Mouse (Mus musculus) gastrocnemius, postnatal 14 days (tissue): ENCODE data around the gene Slc2a8. TPM values are rescaled to one million over a fixed set of nuclear protein-coding genes. Genes with fewer than 3 reads are reported as not detected.
A peak's percentile ranks its signal among the peaks of the same experiment; 100 is the strongest.

Source experiments
- DNase-seq: peaks from one replicate; pipeline ENCODE4 v3.0.0; 2021; ENCODE audit warnings: mixed read lengths
- intact Hi-C: fragments of 180-260 bp; cut with DNase I; formaldehyde crosslinking; loops from one replicate; pipeline ENCODE4 v1.15.1; 2025; ENCODE audit warnings: low total_unique reads
- total RNA-seq, 2 experiments: library from RNA; stranded (reverse); gene quantifications; 2 replicates each; pipeline ENCODE4 v1.2.3; 2021

Gene Slc2a8
- total RNA-seq, 2 experiments from 2014 or later = 8.5 to 10.5 TPM

GRCm38 (mm10) chr2:32978675-32979074, 3.2 kb downstream of the Slc2a8 start:
- intact Hi-C loops = no loop called here
- no peak for DNase-seq

GRCm38 (mm10) chr2:32977114-32977513, 4.8 kb downstream of the Slc2a8 start:
- intact Hi-C loops = no loop called here
- DNase-seq = no peak

GRCm38 (mm10) chr2:32974216-32974615, 7.7 kb downstream of the Slc2a8 start:
- no peak for DNase-seq
- intact Hi-C loops = no loop called here

GRCm38 (mm10) chr2:32971235-32971634, 10.6 kb downstream of the Slc2a8 start:
- no peak for DNase-seq
- intact Hi-C loops = no loop called here

- DNase-seq = no peak
- intact Hi-C loops = no loop called here
These were observed 12.6 kb downstream of the Slc2a8 start for GRCm38 (mm10) chr2:32969326-32969725.

GRCm38 (mm10) chr2:32968024-32968614, 13.8 kb downstream of the Slc2a8 start:
- intact Hi-C loops = no loop called here

GRCm38 (mm10) chr2:32966689-32967631, 14.9 kb downstream of the Slc2a8 start:
- intact Hi-C loops = no loop called here
- peak; percentile 85 for DNase-seq

More at GRCm38 (mm10) chr2:32968024-32968614, 13.8 kb downstream of the Slc2a8 start:
- no peak for DNase-seq

GRCm38 (mm10) chr2:32966184-32966688, 15.6 kb downstream of the Slc2a8 start:
- intact Hi-C loops = no loop called here
- DNase-seq = no peak

GRCm38 (mm10) chr2:32965511-32966183, 16.2 kb downstream of the Slc2a8 start:
- intact Hi-C loops = no loop called here
- no peak for DNase-seq

GRCm38 (mm10) chr2:32964659-32965457, 17.0 kb downstream of the Slc2a8 start:
- intact Hi-C loops = no loop called here
- no peak for DNase-seq

GRCm38 (mm10) chr2:32963981-32964380, 17.9 kb downstream of the Slc2a8 start:
- intact Hi-C loops = no loop called here
- no peak for DNase-seq

- intact Hi-C loops = no loop called here
- DNase-seq = no peak
These were observed 18.3 kb downstream of the Slc2a8 start for GRCm38 (mm10) chr2:32963544-32963943.

- intact Hi-C loops = no loop called here
- DNase-seq = no peak
These were observed 19.0 kb downstream of the Slc2a8 start for GRCm38 (mm10) chr2:32962875-32963220.

- intact Hi-C loops = no loop called here
- DNase-seq = no peak
These were observed 19.6 kb downstream of the Slc2a8 start for GRCm38 (mm10) chr2:32962062-32962874.

GRCm38 (mm10) chr2:32961192-32961995, 20.5 kb downstream of the Slc2a8 start, which contains the start of the genes Rpl12 and Lrsam1:
Gene Rpl12, plus strand, starts transcription at chr2:32961559.
Gene Lrsam1, minus strand, starts transcription at chr2:32961614.
- peak; percentile 97 for DNase-seq
- intact Hi-C loops = no loop called here

GRCm38 (mm10) chr2:32960273-32960672, 21.6 kb downstream of the Slc2a8 start:
- DNase-seq = no peak
- intact Hi-C loops = no loop called here

- no peak for DNase-seq
- intact Hi-C loops = no loop called here
These were observed 24.5 kb downstream of the Slc2a8 start for GRCm38 (mm10) chr2:32957344-32957743.

- no peak for DNase-seq
- intact Hi-C loops = no loop called here
These were observed 27.3 kb downstream of the Slc2a8 start for GRCm38 (mm10) chr2:32954581-32954980.
